Mouse (Mus musculus) lung, adult 2 months (tissue): Measurements from ENCODE around the gene Klhl24. TPM values are rescaled to one million over a fixed set of nuclear protein-coding genes. Genes with fewer than 3 reads are reported as not detected.

Experiments used
- DNase-seq: peaks from one replicate; pipeline ENCODE4 v3.0.0; 2022
- H3K4me1 ChIP-seq: fragments of 200-500 bp; 2 replicates; pipeline ENCODE4 v1.6.1; 2011; ENCODE audit warnings: low read length; ENCODE audit not compliant: control insufficient read depth, insufficient read depth
- H3K4me3 ChIP-seq: fragments of 200-500 bp; replicated peaks from 2 replicates; pipeline ENCODE3; 2011; ENCODE audit warnings: low read depth, mild to moderate bottlenecking, control low read depth, low read length; ENCODE audit errors: extremely low read depth
- CTCF ChIP-seq: fragments of 200-500 bp; IDR thresholded peaks from 2 replicates; pipeline ENCODE4 v1.5.1; 2011; ENCODE audit warnings: mild to moderate bottlenecking, low read length, control low read depth; ENCODE audit not compliant: insufficient read depth
- POLR2A ChIP-seq: fragments of 200-500 bp; IDR thresholded peaks from 2 replicates; pipeline ENCODE4 v1.6.1; 2011; ENCODE audit warnings: low read depth, mild to moderate bottlenecking, control low read depth, low read length, borderline replicate concordance; ENCODE audit errors: extremely low read depth
- WGBS: fragments of 180-500 bp; shearing (Covaris S2); methylation state at CpG from one replicate; pipeline ENCODE4 v1.1.7; 2018; 5-methylcytosine and 5-hydroxymethylcytosine counted together
- polyA plus RNA-seq: library from polyadenylated mRNA; depleted of rRNA; stranded (reverse); fragments of >200 nt; gene quantifications from 2 replicates; pipeline ENCODE4 v1.2.3, GENCODE M21; 2012; rRNA removed

The Klhl24 gene
- polyA plus RNA-seq, 1 experiment: 27.0 TPM

GRCm38 (mm10) chr16:20130397-20130796 lies 33.1 kb downstream of the Klhl24 start:
- TF ChIP-seq POLR2A (no peak), CTCF (no peak)
- WGBS: 53% methylated on average over 2 of the region's 2 CpGs
- Histone ChIP-seq H3K4me3 (no peak overlapping the region), H3K4me1 (no peaks in the 10 kb centered on the region)
- no peak for DNase-seq

- DNase-seq: peak; percentile 83
- peak within 1 kb of the TSS; percentile 98 for H3K4me3 ChIP-seq
- H3K4me1 ChIP-seq: peaks cover 11% of the 10 kb centered on the region
- TF ChIP-seq POLR2A (peak; percentile 67; the same call in 1 of the 2 replicates), CTCF (no peak)
- WGBS: under 1% methylated on average over 86 of the region's 92 CpGs
These were observed 43.6 kb downstream of the Klhl24 start, which contains the start of gene Yeats2 for GRCm38 (mm10) chr16:20140772-20141531. TSS of gene Yeats2 (plus strand) at chr16:20141063.

GRCm38 (mm10) chr16:20144568-20144967 lies 47.2 kb downstream of the Klhl24 start:
- no peak for TF ChIP-seq CTCF
- no peak for TF ChIP-seq POLR2A
- peaks cover 11% of the 10 kb centered on the region for H3K4me1 ChIP-seq
- WGBS: 77% methylated on average over 3 of the region's 3 CpGs
- H3K4me3 ChIP-seq: no peak overlapping the region
- no peak for DNase-seq

- no peak for TF ChIP-seq CTCF
- DNase-seq: no peak
These were observed 54.6 kb downstream of the Klhl24 start for GRCm38 (mm10) chr16:20151991-20152390.

GRCm38 (mm10) chr16:20153742-20154141 lies 56.4 kb downstream of the Klhl24 start:
- no peak for DNase-seq
- 52% methylated on average over 3 of the region's 3 CpGs for WGBS
- Histone ChIP-seq H3K4me1 (no peaks in the 10 kb centered on the region; the same call in 1 of the 2 replicates), H3K4me3 (no peak overlapping the region)
- TF ChIP-seq POLR2A: no peak
- TF ChIP-seq CTCF: no peak

More at GRCm38 (mm10) chr16:20151991-20152390, 54.6 kb downstream of the Klhl24 start:
- no peaks in the 10 kb centered on the region; the same call in 1 of the 2 replicates for H3K4me1 ChIP-seq
- no peak overlapping the region for H3K4me3 ChIP-seq
- WGBS: 56% methylated on average over 5 of the region's 5 CpGs

- TF ChIP-seq POLR2A (no peak), CTCF (no peak)
- 78% methylated on average over 2 of the region's 2 CpGs for WGBS
- Histone ChIP-seq H3K4me3 (no peak overlapping the region), H3K4me1 (no peaks in the 10 kb centered on the region; the same call in 1 of the 2 replicates)
- DNase-seq: no peak
These were observed 62.8 kb downstream of the Klhl24 start for GRCm38 (mm10) chr16:20160130-20160529.

- no peak for TF ChIP-seq CTCF
- TF ChIP-seq POLR2A: no peak
- Histone ChIP-seq H3K4me3 (no peak overlapping the region), H3K4me1 (peaks cover 3% of the 10 kb centered on the region)
- no peak for DNase-seq
- WGBS: 72% methylated on average over 3 of the region's 3 CpGs
These were observed 71.7 kb downstream of the Klhl24 start for GRCm38 (mm10) chr16:20169071-20169470.

GRCm38 (mm10) chr16:20169471-20170106 lies 72.2 kb downstream of the Klhl24 start:
- DNase-seq: no peak
- peaks cover 3% of the 10 kb centered on the region for H3K4me1 ChIP-seq
- no peak overlapping the region for H3K4me3 ChIP-seq
- 62% methylated on average over 3 of the region's 3 CpGs for WGBS
- no peak for TF ChIP-seq POLR2A
- TF ChIP-seq CTCF: no peak

Other genes starting within 250 kb of the Klhl24 start
- 3.7 and 7.2 TPM in 2 replicates for gene Klhl6, start 114.5 kb upstream of the Klhl24 start, polyA plus RNA-seq
- gene Yeats2, start 43.5 kb downstream of the Klhl24 start, polyA plus RNA-seq: 21.1 and 26.4 TPM in 2 replicates
- not detected in 2 replicates for gene Map6d1, start 143.8 kb downstream of the Klhl24 start, polyA plus RNA-seq
- 30.5 and 41.4 TPM in 2 replicates for gene Parl, start 204.8 kb downstream of the Klhl24 start, polyA plus RNA-seq
- gene Cyp2ab1, start 227.9 kb downstream of the Klhl24 start, polyA plus RNA-seq: 3.5 and 4.4 TPM in 2 replicates